Mouse (Mus musculus): ENCODE data around the gene Veph1. TPM values are rescaled to one million over a fixed set of nuclear protein-coding genes. Genes with fewer than 3 reads are reported as not detected.
A peak's percentile ranks its signal among the peaks of the same experiment; 100 is the strongest.

The Veph1 gene
- total RNA-seq (2014; rRNA removed) (2.9 and 5.8 TPM in 2 replicates), polyA plus RNA-seq (2015; fragmentation: Nextera tagmentation; extraction: Ambion mirVana) (2.3 and 3.6 TPM in 2 replicates)

GRCm38 (mm10) chr3:66296545-66296944 is at the start of gene Veph1:
Gene Veph1, minus strand, starts transcription at chr3:66296837.
- no peaks in the 10 kb centered on the region for H3K27me3 ChIP-seq (ENCODE audit: insufficient read depth, low read length)
- peak; percentile 26 for DNase-seq
- no peak within 1 kb of the TSS for H3K27ac ChIP-seq (ENCODE audit: low read depth, low read length)
- peak within 1 kb of the TSS; percentile 27 for H3K4me2 ChIP-seq (ENCODE audit: low read depth)
- WGBS: 9% methylated on average over 11 of the region's 11 CpGs
- H3K36me3 ChIP-seq (ENCODE audit: insufficient read depth): no peaks in the 10 kb centered on the region
- TF ChIP-seq CTCF (IDR thresholded peaks at IDR 0.05; ENCODE audit: low read depth): no peak
- H3K9me3 ChIP-seq (ENCODE audit: low read length): no peaks in the 10 kb centered on the region
- H3K4me1 ChIP-seq (ENCODE audit: insufficient read depth): no peaks in the 10 kb centered on the region
- H3K9ac ChIP-seq: no peak within 1 kb of the TSS
- ATAC-seq: peak; percentile 63; the same call in 1 of the 2 replicates
- no peak within 1 kb of the TSS for H3K4me3 ChIP-seq (ENCODE audit: low read depth, low read length)

DNA sequence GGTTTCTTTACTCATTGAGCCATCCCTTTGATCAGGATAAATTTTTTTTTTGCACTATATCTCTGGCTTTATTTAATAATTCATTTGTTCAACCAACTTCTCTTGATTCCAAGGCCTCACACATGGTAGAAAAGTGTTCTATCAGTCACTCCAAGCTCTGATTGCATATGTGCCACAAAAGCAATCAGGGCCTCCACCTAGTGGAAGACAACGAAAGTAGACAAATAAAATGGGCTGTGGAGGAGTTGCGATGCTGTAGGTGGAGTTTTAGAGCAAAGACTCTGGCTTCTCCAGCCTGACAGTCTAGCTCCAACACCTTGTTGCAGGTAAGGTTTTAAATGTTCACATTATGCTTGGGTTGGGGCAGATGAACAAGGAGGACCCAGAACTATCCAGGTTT is 44.1 kb upstream of the Veph1 start:
- Histone ChIP-seq H3K4me3 (ENCODE audit: low read depth, low read length) (no peak overlapping the region), H3K27me3 (ENCODE audit: insufficient read depth, low read length) (no peaks in the 10 kb centered on the region), H3K9me3 (ENCODE audit: low read length) (no peaks in the 10 kb centered on the region), H3K36me3 (ENCODE audit: insufficient read depth) (no peaks in the 10 kb centered on the region), H3K27ac (ENCODE audit: low read depth, low read length) (no peak overlapping the region), H3K9ac (no peak overlapping the region), H3K4me1 (ENCODE audit: insufficient read depth) (no peaks in the 10 kb centered on the region), H3K4me2 (ENCODE audit: low read depth) (no peak overlapping the region)
- ATAC-seq (no peak), DNase-seq (no peak)
- 76% methylated on average over 2 of the region's 2 CpGs for WGBS
- peak; percentile 25; the same call in 1 of the 2 replicates for TF ChIP-seq CTCF (IDR thresholded peaks at IDR 0.05; ENCODE audit: low read depth)

DNA sequence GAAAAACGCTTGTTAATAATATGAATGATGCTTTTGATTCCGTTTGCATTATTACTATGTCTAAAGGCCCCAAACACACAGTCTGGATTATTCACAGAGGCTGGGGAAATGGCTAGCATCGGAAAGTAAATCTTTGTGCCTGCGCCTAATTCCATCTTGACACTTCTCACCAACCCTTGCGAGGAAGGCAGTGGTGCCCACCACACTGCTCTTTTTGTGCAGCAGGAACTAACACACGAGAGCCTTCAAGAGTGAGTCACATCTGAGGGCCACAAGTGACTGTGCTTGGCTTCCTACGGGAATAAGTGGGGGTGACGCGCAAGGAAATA is 35.7 kb upstream of the Veph1 start:
- no peaks in the 10 kb centered on the region for H3K9me3 ChIP-seq (ENCODE audit: low read length)
- H3K4me3 ChIP-seq (ENCODE audit: low read depth, low read length): no peak overlapping the region
- H3K27ac ChIP-seq (ENCODE audit: low read depth, low read length): no peak overlapping the region
- H3K27me3 ChIP-seq (ENCODE audit: insufficient read depth, low read length): no peaks in the 10 kb centered on the region
- H3K36me3 ChIP-seq (ENCODE audit: insufficient read depth): no peaks in the 10 kb centered on the region
- TF ChIP-seq CTCF (IDR thresholded peaks at IDR 0.05; ENCODE audit: low read depth): no peak
- DNase-seq: no peak
- H3K9ac ChIP-seq: no peak overlapping the region
- H3K4me2 ChIP-seq (ENCODE audit: low read depth): no peak overlapping the region
- 78% methylated on average over 9 of the region's 9 CpGs for WGBS
- H3K4me1 ChIP-seq (ENCODE audit: insufficient read depth): no peaks in the 10 kb centered on the region
- no peak for ATAC-seq

DNA sequence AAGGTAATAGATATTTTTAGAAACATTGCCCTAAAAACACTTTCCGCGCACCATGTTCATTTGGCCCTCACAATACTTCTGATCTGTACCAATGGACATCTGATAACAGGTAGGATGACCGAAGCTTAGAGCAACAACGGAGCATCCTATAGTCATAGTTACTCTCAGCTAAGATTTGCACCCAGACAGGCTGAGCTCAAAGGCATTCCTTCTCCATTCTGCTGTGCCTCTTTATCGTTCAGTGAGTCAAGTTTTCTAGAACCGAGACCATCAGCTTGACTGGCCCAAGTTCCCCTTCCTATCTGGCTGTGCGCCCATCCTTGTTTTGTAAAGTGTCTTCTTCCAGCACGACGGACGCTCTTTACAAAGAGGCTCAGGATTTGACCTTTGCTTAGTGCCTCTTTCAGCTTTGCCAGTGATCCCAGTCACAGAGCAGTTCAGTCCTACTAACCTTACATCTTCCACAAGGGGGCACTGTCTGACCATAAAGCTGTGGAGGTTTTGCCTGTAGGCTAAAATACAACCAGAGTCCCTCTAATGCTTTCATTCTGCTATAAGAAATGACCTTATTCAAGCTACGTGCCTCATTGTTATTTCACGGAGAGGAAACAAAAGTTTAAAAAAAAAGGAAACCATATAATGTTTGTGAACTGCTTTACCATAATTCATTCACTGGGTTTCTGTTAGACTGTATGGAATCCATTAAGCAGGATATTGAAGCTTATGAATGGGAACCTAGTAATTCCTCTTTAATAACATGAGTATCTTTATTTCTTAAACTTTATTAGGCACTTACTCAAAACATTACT is 35.2 kb upstream of the Veph1 start:
- 44% methylated on average over 12 of the region's 12 CpGs for WGBS
- no peak overlapping the region for H3K4me3 ChIP-seq (ENCODE audit: low read depth, low read length)
- H3K27ac ChIP-seq (ENCODE audit: low read depth, low read length): no peak overlapping the region
- TF ChIP-seq CTCF (IDR thresholded peaks at IDR 0.05; ENCODE audit: low read depth): peak; percentile 88
- H3K9me3 ChIP-seq (ENCODE audit: low read length): no peaks in the 10 kb centered on the region
- H3K4me1 ChIP-seq (ENCODE audit: insufficient read depth): no peaks in the 10 kb centered on the region
- peak; percentile 89 for ATAC-seq
- no peak overlapping the region for H3K9ac ChIP-seq
- H3K36me3 ChIP-seq (ENCODE audit: insufficient read depth): no peaks in the 10 kb centered on the region
- no peaks in the 10 kb centered on the region for H3K27me3 ChIP-seq (ENCODE audit: insufficient read depth, low read length)
- peak; percentile 87 for DNase-seq
- no peak overlapping the region for H3K4me2 ChIP-seq (ENCODE audit: low read depth)

DNA sequence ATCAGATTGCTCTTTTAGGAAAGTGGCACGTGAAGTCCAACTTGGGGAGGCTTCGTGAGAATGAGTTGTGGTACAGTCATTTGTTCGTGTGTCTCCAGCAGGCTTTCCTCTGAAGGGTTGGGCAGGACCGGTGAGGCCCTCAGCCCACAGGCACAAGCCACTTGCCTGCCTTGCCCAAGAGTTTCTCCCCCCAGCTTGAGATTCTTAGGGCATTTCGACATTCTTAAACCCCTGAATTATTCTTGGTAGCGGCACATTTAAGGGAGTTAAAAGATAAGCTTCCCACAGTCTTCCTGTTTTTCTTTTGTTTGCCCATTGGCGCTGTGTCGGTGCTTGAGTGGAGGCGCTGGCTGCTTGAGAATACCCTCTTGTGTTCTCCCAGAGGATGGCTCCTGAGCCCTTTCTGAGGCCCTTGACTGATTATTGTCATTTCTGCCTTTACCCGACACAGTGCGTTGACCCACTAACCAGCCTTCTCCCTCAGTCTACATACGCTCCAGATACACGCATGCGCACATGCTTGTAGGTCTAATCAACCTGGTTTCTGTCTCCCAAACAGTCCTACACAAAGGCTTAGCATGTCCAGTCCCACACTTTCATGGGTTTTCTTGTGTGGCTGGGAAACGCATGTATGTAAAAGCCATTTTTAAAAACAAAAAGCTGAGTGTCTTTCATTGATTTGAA is 34.4 kb upstream of the Veph1 start:
- H3K27me3 ChIP-seq (ENCODE audit: insufficient read depth, low read length): no peaks in the 10 kb centered on the region
- DNase-seq (no peak), ATAC-seq (no peak)
- H3K27ac ChIP-seq (ENCODE audit: low read depth, low read length): no peak overlapping the region
- TF ChIP-seq CTCF (IDR thresholded peaks at IDR 0.05; ENCODE audit: low read depth): no peak
- no peaks in the 10 kb centered on the region for H3K9me3 ChIP-seq (ENCODE audit: low read length)
- H3K9ac ChIP-seq: no peak overlapping the region
- H3K4me2 ChIP-seq (ENCODE audit: low read depth): no peak overlapping the region
- 68% methylated on average over 15 of the region's 15 CpGs for WGBS
- H3K4me1 ChIP-seq (ENCODE audit: insufficient read depth): 0 out of 2 replicates have a peak, but pooled peaks cover 3% of the 10 kb centered on the region
- no peak overlapping the region for H3K4me3 ChIP-seq (ENCODE audit: low read depth, low read length)
- H3K36me3 ChIP-seq (ENCODE audit: insufficient read depth): no peaks in the 10 kb centered on the region

GRCm38 (mm10) chr3:66325962-66326834 is 29.6 kb upstream of the Veph1 start:
- H3K27ac ChIP-seq (ENCODE audit: low read depth, low read length): peak overlapping the region; percentile 42
- no peaks in the 10 kb centered on the region for H3K27me3 ChIP-seq (ENCODE audit: insufficient read depth, low read length)
- DNase-seq (peak; percentile 63), ATAC-seq (peak; percentile 70)
- no peak overlapping the region for H3K9ac ChIP-seq
- WGBS: 20% methylated on average over 16 of the region's 16 CpGs
- 0 out of 2 replicates have a peak, but pooled peaks cover 11% of the 10 kb centered on the region for H3K4me1 ChIP-seq (ENCODE audit: insufficient read depth)
- no peaks in the 10 kb centered on the region for H3K9me3 ChIP-seq (ENCODE audit: low read length)
- H3K4me2 ChIP-seq (ENCODE audit: low read depth): no peak overlapping the region
- H3K36me3 ChIP-seq (ENCODE audit: insufficient read depth): no peaks in the 10 kb centered on the region
- no peak overlapping the region for H3K4me3 ChIP-seq (ENCODE audit: low read depth, low read length)
- TF ChIP-seq CTCF (IDR thresholded peaks at IDR 0.05; ENCODE audit: low read depth): no peak
